Mouse (Mus musculus) MEL-GATA-1-ER (cell line): Measurements from ENCODE around the gene Scd2.

Source experiments
- DNase-seq: peaks from one replicate; pipeline ENCODE4 v3.0.0-alpha.2; 2012; ENCODE audit warnings: low read depth; ENCODE audit errors: extremely low read depth

Gene Scd2

GRCm38 (mm10) chr19:44273711-44274110 lies 19.8 kb upstream of the Scd2 start:
- DNase-seq: no peak

DNA sequence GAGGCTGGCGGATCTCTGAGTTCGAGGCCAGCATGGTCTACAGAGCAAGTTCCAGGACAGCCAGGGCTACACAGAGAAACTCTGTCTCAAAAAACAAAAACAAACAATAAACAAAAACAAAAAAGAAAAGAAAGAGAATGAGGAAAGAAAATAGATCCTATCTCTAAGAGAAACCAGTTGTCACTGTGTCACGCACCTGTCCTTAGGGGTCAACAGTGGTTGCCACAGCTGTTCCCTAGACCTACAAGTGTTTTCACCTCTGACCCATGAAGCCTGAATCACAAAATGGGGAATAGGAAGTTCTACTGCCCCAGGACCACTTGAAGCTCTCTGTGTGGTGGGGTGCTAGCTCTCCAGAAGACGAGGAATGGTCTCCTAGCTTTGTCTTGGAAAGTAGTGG lies 19.0 kb upstream of the Scd2 start:
- DNase-seq: no peak

GRCm38 (mm10) chr19:44275418-44275817 lies 18.1 kb upstream of the Scd2 start:
- no peak for DNase-seq

GRCm38 (mm10) chr19:44276861-44277260 lies 16.6 kb upstream of the Scd2 start:
- DNase-seq: no peak

GRCm38 (mm10) chr19:44277931-44278330 lies 15.5 kb upstream of the Scd2 start:
- DNase-seq: no peak

DNA sequence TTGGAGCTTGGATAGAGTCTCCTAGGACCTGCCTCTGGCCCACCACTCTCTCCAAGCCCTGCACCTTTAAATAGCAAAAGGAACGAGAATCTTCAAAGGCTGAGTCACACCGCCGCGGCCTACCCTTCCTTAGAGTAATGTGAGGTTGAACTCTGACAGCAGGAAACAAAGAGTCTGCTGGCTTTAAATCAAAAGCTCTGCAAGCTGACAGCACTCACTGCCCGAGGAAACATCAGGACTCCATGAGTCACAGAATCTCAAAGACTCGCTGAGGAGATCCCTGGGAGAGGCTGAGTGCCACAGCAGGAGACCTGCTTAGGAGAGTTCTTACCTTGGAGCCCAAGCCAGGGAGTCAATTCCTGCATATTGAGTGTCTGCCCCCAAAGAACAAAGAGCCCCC lies 12.7 kb upstream of the Scd2 start:
- peak; percentile 53 for DNase-seq

DNA sequence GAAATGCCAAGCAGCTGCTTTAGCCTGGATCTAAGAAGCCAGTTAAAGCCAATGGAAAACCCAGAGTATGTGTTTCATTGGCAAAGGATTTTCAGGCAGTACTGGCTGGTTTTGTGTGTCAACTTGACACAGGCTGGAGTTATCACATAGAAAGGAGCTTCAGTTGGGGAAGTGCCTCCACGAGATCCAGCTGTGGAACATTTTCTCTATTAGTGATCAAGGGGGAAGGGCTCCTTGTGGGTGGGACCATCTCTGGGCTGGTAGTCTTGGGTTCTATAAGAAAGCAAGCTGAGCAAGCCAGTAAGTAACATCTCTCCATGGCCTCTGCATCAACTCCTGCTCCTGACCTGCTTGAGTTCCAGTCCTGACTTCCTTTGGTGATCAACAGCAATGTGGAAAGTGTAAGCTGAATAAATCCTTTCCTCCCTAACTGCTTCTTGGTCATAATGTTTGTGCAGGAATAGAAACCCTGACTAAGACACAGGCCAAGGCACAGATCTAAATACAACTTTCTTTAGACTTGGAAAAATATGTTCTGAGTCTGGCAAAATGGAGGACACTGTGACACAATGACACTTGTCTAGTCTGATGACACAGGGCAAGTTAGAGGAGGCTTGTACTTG lies 11.5 kb upstream of the Scd2 start:
- peak; percentile 63 for DNase-seq

- DNase-seq: no peak
Measured at GRCm38 (mm10) chr19:44282534-44283156, 10.8 kb upstream of the Scd2 start.

DNA sequence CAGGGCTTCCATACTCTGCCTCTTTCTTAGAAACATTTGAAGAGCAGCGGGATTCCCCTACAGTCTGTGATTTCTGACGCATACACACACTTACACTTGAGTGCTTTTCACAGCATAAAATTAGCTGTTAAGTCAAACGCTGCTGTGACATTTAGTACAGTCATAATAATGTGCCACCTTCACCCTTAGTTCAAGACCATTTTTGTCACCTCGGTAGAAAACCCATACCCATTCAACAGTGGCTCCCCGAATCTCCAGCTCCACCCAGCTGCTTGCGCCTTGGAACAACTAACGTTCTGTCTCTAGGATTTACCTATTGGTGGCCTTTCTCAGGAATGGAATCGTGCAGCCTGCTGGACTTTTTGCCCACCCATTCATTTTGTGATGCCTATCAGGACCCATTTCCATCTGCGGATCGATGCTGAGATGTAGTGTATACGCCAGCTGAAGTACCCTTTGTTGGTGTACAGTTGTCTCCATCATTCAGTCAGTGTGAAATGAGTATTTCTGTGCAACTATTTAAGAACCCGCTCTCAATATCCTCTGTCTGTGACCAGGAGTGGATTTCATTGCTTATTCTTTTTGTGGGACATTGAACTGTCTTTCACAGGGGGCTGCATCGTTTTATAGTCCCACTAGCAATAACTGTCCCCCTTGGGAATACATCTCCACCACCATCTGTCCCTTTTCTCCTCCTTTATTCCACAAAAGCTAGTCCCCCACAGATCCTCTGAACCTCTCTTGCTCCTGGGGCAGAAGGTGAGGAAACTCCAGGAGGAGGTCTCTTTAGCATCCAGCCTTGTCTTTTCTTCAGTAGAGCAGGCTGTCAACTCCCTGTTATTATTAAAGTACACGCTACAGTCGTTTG lies 10.1 kb upstream of the Scd2 start:
- DNase-seq: no peak

DNA sequence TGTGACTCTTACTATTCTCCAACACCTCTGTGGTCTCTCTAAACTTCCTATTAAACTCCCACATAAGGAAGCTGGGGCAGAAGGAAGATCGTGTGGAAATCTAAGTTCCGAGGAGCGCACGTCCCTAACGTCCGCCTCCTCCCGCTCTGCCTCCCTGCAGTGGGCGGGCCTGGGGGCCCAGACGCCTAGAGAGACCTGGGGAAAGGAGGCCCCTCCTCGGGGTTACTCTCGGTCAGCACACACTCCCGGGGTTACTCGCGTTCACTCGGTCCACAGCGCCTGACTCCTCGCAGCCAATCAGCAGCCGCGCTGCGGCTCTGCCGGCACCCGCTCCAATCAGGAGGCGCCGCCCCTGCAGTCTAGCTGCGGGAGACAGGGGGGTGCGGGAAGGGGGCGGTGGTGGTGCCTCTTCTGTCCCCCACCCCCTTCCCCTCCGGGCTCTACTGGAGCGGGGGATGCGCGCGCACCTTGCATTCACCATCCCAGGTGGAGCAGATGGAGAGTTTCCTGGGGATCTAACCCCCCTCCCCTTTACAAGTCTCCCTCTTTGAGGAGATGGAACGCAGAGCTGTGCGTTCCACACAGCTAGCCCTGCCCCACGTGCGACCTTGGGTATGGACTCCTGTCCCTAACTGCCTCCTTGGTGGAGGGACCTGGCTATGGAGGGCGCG lies 9.3 kb upstream of the Scd2 start:
- DNase-seq: peak; percentile 99

- no peak for DNase-seq
Measured at GRCm38 (mm10) chr19:44284723-44285122, 8.8 kb upstream of the Scd2 start.

GRCm38 (mm10) chr19:44285554-44285953 lies 7.9 kb upstream of the Scd2 start:
- DNase-seq: no peak

- no peak for DNase-seq
Measured at GRCm38 (mm10) chr19:44286109-44286508, 7.4 kb upstream of the Scd2 start.

DNA sequence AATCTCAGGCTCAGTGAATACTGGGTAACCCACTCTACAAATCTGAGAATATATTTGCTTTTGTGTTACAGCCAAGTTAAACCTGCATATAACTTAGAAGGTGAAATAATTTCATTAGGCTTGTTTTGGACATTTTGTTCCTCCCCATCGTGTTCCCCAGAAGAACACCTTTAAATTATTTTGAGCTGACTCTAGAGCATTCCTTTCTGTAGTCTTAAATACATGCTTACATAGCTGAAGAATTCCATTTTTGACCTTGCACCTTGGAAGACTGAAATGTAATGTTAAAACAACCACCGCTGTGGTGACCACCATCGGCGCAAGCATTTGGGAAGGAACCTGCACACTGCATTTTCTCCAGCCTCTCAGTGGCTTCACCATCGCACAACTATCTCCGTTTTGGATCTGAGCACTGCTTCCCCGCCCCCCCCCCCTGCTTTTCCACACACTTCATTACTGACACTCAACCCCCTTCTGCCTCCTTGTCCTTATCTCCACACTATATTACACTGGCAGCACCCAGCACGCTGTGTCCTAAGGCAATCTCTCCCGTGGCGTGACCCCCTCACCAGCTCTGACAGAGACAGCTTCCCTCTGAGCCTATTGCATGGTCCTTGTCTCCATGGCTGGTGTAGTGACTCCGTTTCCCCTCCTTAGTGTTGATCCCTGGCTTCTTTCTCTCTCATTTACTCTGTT lies 5.9 kb upstream of the Scd2 start:
- no peak for DNase-seq

- no peak for DNase-seq
Measured at GRCm38 (mm10) chr19:44292083-44292482, 1.4 kb upstream of the Scd2 start.

- no peak for DNase-seq
Measured at GRCm38 (mm10) chr19:44292483-44292882, 991 bp upstream of the Scd2 start.

DNA sequence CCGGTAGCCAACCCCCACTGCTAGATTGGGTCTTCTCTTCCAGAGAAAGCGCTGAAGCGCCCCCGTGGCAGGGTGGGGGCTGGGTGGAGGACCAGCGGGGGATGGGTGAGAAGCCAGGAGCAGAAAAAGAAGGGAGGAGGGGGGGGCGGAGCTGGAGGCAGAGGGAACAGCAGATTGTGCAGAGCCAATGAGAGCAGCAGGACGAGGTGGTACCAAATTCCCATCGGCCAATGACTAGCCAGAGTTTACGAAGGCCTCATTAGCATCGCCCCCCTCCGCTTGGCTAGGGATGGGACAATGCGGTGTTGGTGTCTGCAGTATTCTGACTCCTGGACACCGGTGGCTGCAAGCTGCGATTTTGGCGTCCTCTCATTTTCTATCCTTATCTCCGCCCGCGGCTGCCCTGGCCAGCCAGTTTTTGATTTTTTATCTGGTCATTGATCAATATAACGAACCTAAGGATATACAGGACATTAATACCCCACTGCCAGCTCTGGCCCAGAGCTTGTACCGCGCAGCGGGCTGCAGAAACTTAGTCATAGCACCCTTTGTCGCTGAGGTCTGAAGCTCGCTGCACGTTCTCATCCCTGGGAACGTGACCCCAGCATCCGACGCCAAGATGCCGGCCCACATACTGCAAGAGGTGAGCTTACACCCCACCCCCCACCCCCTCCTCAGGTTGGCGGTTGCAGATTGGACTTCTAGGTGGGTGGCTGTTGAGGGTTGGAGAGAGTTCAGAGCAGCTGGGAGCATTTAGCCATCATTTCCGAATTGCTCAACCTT lies 486 bp downstream of the Scd2 start:
- DNase-seq: peak; percentile 100

DNA sequence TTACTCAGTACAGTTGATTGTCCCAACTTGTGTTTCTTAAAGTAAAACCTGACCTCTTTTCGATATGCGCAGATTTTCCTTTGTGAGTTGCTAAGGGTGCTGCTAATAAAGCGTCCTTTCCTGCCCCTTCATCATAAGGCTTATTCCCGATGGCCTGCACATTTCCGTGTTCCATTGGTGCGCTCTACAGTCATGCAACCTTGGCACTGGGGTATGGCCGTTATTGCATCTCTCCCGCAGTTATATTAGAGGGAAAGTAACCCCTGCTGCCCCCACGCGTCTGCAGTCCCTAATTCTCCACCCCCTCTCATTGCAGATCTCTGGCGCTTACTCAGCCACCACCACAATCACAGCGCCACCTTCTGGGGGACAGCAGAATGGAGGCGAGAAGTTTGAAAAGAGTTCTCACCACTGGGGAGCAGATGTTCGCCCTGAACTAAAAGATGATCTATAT lies 1.1 kb downstream of the Scd2 start:
- peak; percentile 92 for DNase-seq

GRCm38 (mm10) chr19:44295251-44295650 lies 1.8 kb downstream of the Scd2 start:
- DNase-seq: no peak

- DNase-seq: peak; percentile 85
Measured at GRCm38 (mm10) chr19:44295741-44296140, 2.3 kb downstream of the Scd2 start.
